Mouse (Mus musculus): ENCODE data around the gene Dtd1.

- TF ChIP-seq CTCF (IDR thresholded peaks at IDR 0.05; ENCODE audit: borderline replicate concordance, extremely low read depth, insufficient read depth, insufficient read length) (no peak), POLR2A (IDR thresholded peaks at IDR 0.05; ENCODE audit: borderline replicate concordance, extremely low read depth, insufficient read depth, insufficient read length, poor library complexity, severe bottlenecking) (no peak)
Observed at GRCm38 (mm10) chr2:144775626-144776025, 175.9 kb downstream of the Dtd1 start.
